Mouse (Mus musculus): ENCODE measurements at regions not wholly inside any gene's neighbourhood (a gene's known extent, or its start where the extent isn't known, plus 50 kb on each side); places are given as distances from the start of the nearest gene placed in this dataset.

- no peak overlapping the region for H3K4me3 ChIP-seq (replicated peaks; ENCODE audit: low read length)
- H3K9ac ChIP-seq (ENCODE audit: low read length), result no peak overlapping the region
- no peak overlapping the region for H3K4me2 ChIP-seq (ENCODE audit: low read depth, low read length)
- no peak for ATAC-seq (ENCODE audit: insufficient read depth, low FRiP score)
- H3K36me3 ChIP-seq (ENCODE audit: control insufficient read depth, insufficient read depth, low read length), result no peaks in the 10 kb centered on the region
- H3K27ac ChIP-seq (ENCODE audit: low read length), result no peak overlapping the region
- H3K4me1 ChIP-seq (ENCODE audit: control insufficient read depth, insufficient read depth, low read length), result no peaks in the 10 kb centered on the region
- H3K9me3 ChIP-seq (replicated peaks; ENCODE audit: control insufficient read depth, low read length), result no peaks in the 10 kb centered on the region
- H3K27me3 ChIP-seq (ENCODE audit: control insufficient read depth, insufficient read depth, low read length), result no peaks in the 10 kb centered on the region
- WGBS, result 84% methylated on average over 1 of the region's 1 CpGs
These were observed 283.9 kb downstream of the Phkb start for GRCm38 (mm10) chr8:86124655-86125054.
